Comparison of ENCODE assay signal across 17 mouse cellular contexts in the genomic region with DNA sequence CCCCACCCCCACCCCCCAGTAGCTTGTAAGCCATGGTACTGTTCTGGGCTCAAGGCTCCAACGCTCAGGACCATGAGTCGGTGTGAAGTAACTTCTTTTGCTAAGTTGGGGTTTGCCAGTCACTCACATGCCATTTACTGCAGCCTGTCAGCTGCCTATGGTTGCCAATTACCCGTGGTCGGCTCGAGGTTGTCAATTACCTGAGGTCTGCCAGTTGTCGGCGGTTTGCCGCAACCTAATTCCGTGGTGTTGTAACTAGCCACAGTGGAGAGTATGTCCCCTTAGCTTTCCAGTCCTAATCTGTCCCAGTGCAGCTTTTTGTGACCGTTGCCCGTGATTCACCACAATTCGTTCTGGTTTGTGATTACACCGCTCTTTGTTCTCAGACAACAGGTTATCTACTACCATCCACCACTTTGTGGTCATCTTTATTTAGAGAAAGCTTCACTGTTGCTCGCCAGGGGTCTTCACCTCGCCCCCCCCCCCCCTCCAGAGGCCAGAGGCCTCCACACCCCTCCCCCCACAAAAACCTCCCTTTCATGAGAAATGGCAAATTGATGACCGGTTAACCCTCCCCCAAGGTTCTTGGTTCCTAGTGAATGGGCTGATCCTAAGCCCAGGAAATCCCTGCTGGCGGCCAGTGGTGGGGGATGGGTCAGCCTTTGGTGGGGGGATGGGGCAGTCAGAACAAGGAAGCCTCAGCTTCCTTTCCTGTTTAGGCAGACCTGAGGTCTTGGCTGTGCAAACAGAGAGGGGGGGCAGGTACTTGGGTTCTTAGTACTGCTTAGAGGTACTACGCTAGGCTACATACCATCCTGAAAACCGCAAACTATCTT.
DNase-seq lines count a peak whose midpoint lies in the region; ATAC-seq and TF ChIP-seq lines count a peak whose summit lies in the region.
"Had no signal": no experiment of that assay in that cellular context is flagged by ENCODE, and none has a peak within 500 bp of the region (broad histone marks: within the 10 kb centered on the region; RNA-seq: fewer than 3 reads in every experiment).

No protein-coding gene starts in this region.

- H3K36me3 ChIP-seq in midbrain, embryonic 10.5 days = 0 out of 2 replicates have a peak, but pooled peaks cover 2% of the 10 kb centered on the region
- H3K36me3 ChIP-seq in midbrain, embryonic 15.5 days (replicated peaks) = no peaks in the 10 kb centered on the region
- H3K36me3 ChIP-seq in G1E (replicated peaks) = no peaks in the 10 kb centered on the region
- peaks cover 12% of the 10 kb centered on the region; the same call in 1 of the 2 replicates for H3K36me3 ChIP-seq in embryonic facial prominence, embryonic 10.5 days (replicated peaks)
- H3K36me3 ChIP-seq: limb, embryonic 15.5 days; stomach, embryonic 15.5 days had no signal

- TF ChIP-seq CTCF in G1E (IDR thresholded peaks at IDR 0.05; ENCODE audit: low read depth, low read length) = no peak

- no peak overlapping the region for H3K9ac ChIP-seq in midbrain, embryonic 15.5 days
- H3K9ac ChIP-seq: limb, embryonic 15.5 days; stomach, embryonic 15.5 days had no signal

- DNase-seq in midbrain, embryonic 10.5 days (ENCODE audit: low spot score) = peak; percentile 65
- no peak for DNase-seq in G1E (ENCODE audit: low spot score)
- DNase-seq in embryonic facial prominence, embryonic 10.5 days (ENCODE audit: low spot score) = peak; percentile 51
- DNase-seq in kidney, adult 11 months = no peak
- DNase-seq in layer of hippocampus, adult 11-12 months (ENCODE audit: low spot score) = no peak
- DNase-seq: cerebellum, adult 9-11 months; gastrocnemius, adult 2 months; heart, adult 18-20 months; kidney, adult 9 months; spleen, adult 18-20 months had no signal

- no peak for ATAC-seq in midbrain, embryonic 15.5 days (replicated peaks)
- no peak for ATAC-seq in G1E (ENCODE audit: extremely low read depth, insufficient number of reproducible peaks, low FRiP score, poor library complexity, severe bottlenecking)
- ATAC-seq in neutrophil, adult 5-6 weeks (ENCODE audit: extremely low read depth, insufficient number of reproducible peaks, low FRiP score, poor library complexity, severe bottlenecking) = peak; percentile 38; the same call in 1 of the 2 replicates
- ATAC-seq: forebrain, embryonic 16.5 days; inflammation-experienced regulatory T-cells, adult 6 months had no signal

- peaks cover 44% of the 10 kb centered on the region for H3K27me3 ChIP-seq in midbrain, embryonic 10.5 days (ENCODE audit: low read depth, poor library complexity, severe bottlenecking)
- no peaks in the 10 kb centered on the region for H3K27me3 ChIP-seq in midbrain, embryonic 15.5 days (replicated peaks)
- H3K27me3 ChIP-seq in G1E (ENCODE audit: insufficient read depth, low read length) = peaks cover 6% of the 10 kb centered on the region; the same call in 1 of the 2 replicates
- H3K27me3 ChIP-seq in embryonic facial prominence, embryonic 10.5 days (replicated peaks; ENCODE audit: low read depth, poor library complexity, severe bottlenecking) = peaks cover 9% of the 10 kb centered on the region; the same call in 1 of the 2 replicates
- H3K27me3 ChIP-seq: limb, embryonic 15.5 days; stomach, embryonic 15.5 days had no signal

- peak overlapping the region; percentile 75 for H3K27ac ChIP-seq in midbrain, embryonic 10.5 days (replicated peaks)
- H3K27ac ChIP-seq in midbrain, embryonic 15.5 days = no peak overlapping the region
- H3K27ac ChIP-seq in embryonic facial prominence, embryonic 10.5 days (replicated peaks) = peak overlapping the region; percentile 59
- H3K27ac ChIP-seq: gastrocnemius, adult 2 months; stomach, embryonic 15.5 days had no signal

- H3K9me3 ChIP-seq in midbrain, embryonic 10.5 days (replicated peaks) = peaks cover 53% of the 10 kb centered on the region
- H3K9me3 ChIP-seq in midbrain, embryonic 15.5 days = peaks cover 6% of the 10 kb centered on the region; the same call in 1 of the 2 replicates
- H3K9me3 ChIP-seq in G1E (replicated peaks) = peaks cover 94% of the 10 kb centered on the region
- peaks cover 55% of the 10 kb centered on the region for H3K9me3 ChIP-seq in embryonic facial prominence, embryonic 10.5 days

- WGBS in midbrain, embryonic 10.5 days = 51% methylated on average over 19 of the region's 19 CpGs
- 49% methylated on average over 19 of the region's 19 CpGs for WGBS in midbrain, embryonic 15.5 days
- 46% methylated on average over 19 of the region's 19 CpGs for WGBS in embryonic facial prominence, embryonic 10.5 days

- H3K4me1 ChIP-seq in midbrain, embryonic 10.5 days = peaks cover 61% of the 10 kb centered on the region
- H3K4me1 ChIP-seq in midbrain, embryonic 15.5 days = no peaks in the 10 kb centered on the region
- no peaks in the 10 kb centered on the region; the same call in 1 of the 2 replicates for H3K4me1 ChIP-seq in G1E (ENCODE audit: insufficient read depth, low read depth, low read length)
- H3K4me1 ChIP-seq in embryonic facial prominence, embryonic 10.5 days = peaks cover 63% of the 10 kb centered on the region

- peak overlapping the region; percentile 26 for H3K4me3 ChIP-seq in midbrain, embryonic 10.5 days
- no peak overlapping the region for H3K4me3 ChIP-seq in midbrain, embryonic 15.5 days
- 0 out of 2 replicates have a peak overlapping the region, but pooled peaks have one; percentile 5 for H3K4me3 ChIP-seq in G1E (ENCODE audit: low read depth, low read length)
- 0 out of 2 replicates have a peak overlapping the region, but pooled peaks have one; percentile 5 for H3K4me3 ChIP-seq in embryonic facial prominence, embryonic 10.5 days
- H3K4me3 ChIP-seq: erythroblast, embryonic 14.5 days; gastrocnemius, adult 2 months; limb, embryonic 15.5 days; stomach, embryonic 15.5 days had no signal

- H3K4me2 ChIP-seq in midbrain, embryonic 15.5 days = no peak overlapping the region
- H3K4me2 ChIP-seq: limb, embryonic 15.5 days; stomach, embryonic 15.5 days had no signal

Comparison
In these comparisons a context has a peak if more than half of its experiments do, and no peak if none do; other contexts are left out.
1. DNase-seq: peak in midbrain, embryonic 10.5 days (single experiment) and embryonic facial prominence, embryonic 10.5 days (single experiment); none in G1E (single experiment), kidney, adult 11 months (single experiment) and layer of hippocampus, adult 11-12 months (single experiment).